In genomic region chr19:52975564-52976185, GRCm38 (mm10) we compare ENCODE assay signal across 8 mouse cellular contexts.
DNase-seq lines count a peak whose midpoint lies in the region; ATAC-seq lines count a peak whose summit lies in the region.

No protein-coding gene starts in this region.

- DNase-seq in heart, adult 18-20 months, result peak; percentile 42 to 87
- DNase-seq in heart, postnatal 25 days (ENCODE audit: low spot score), result no peak
- DNase-seq in gastrocnemius, postnatal 14 days, result peak; percentile 72
- DNase-seq in kidney, adult 8-10 months, result peak; percentile 19 to 70
- DNase-seq in splenic B cell, adult 2 months (ENCODE audit: low read depth, low spot score), result peak; percentile 56

- no peaks in the 10 kb centered on the region for H3K27me3 ChIP-seq in limb, embryonic 12.5 days
- no peaks in the 10 kb centered on the region for H3K27me3 ChIP-seq in midbrain, embryonic 15.5 days (replicated peaks)
- no peaks in the 10 kb centered on the region for H3K27me3 ChIP-seq in splenic B cell, adult 2 months (ENCODE audit: control insufficient read depth, insufficient read depth, low read length, poor library complexity, severe bottlenecking)

- intact Hi-C loops in heart, postnatal 25 days (cut with DNase I), result loop anchor here (10.0 kb wide), 1 partner anchor 351 kb away; no protein-coding TSS in a partner anchor
- intact Hi-C loops in gastrocnemius, postnatal 14 days (cut with DNase I; ENCODE audit: low total_unique reads), result no loop called here

- WGBS in limb, embryonic 12.5 days, result 56% methylated on average over 15 of the region's 15 CpGs
- 49% methylated on average over 15 of the region's 15 CpGs for WGBS in midbrain, embryonic 15.5 days

- no peak overlapping the region for H3K27ac ChIP-seq in limb, embryonic 12.5 days
- H3K27ac ChIP-seq in midbrain, embryonic 15.5 days, result no peak overlapping the region

- no peaks in the 10 kb centered on the region for H3K36me3 ChIP-seq in limb, embryonic 12.5 days
- no peaks in the 10 kb centered on the region for H3K36me3 ChIP-seq in midbrain, embryonic 15.5 days (replicated peaks)
- no peaks in the 10 kb centered on the region for H3K36me3 ChIP-seq in splenic B cell, adult 2 months (ENCODE audit: control insufficient read depth, insufficient read depth, low read length, poor library complexity, severe bottlenecking)

- no peak overlapping the region for H3K4me3 ChIP-seq in limb, embryonic 12.5 days (replicated peaks)
- no peak overlapping the region for H3K4me3 ChIP-seq in midbrain, embryonic 15.5 days

- no peak overlapping the region for H3K9ac ChIP-seq in limb, embryonic 12.5 days (replicated peaks)
- H3K9ac ChIP-seq in midbrain, embryonic 15.5 days, result no peak overlapping the region

- H3K4me1 ChIP-seq in limb, embryonic 12.5 days (replicated peaks), result no peaks in the 10 kb centered on the region
- peaks cover 3% of the 10 kb centered on the region; the same call in 1 of the 2 replicates for H3K4me1 ChIP-seq in midbrain, embryonic 15.5 days

- ATAC-seq in common myeloid progenitor, adult 5-6 weeks (replicated peaks; ENCODE audit: low read depth, poor library complexity, severe bottlenecking), result peak; percentile 88
- ATAC-seq in limb, embryonic 12.5 days (ENCODE audit: insufficient number of reproducible peaks, insufficient read depth, low FRiP score, low TSS enrichment, low read depth), result peak; percentile 54
- ATAC-seq in midbrain, embryonic 15.5 days (replicated peaks), result peak; percentile 63

- peaks cover 8% of the 10 kb centered on the region for H3K9me3 ChIP-seq in limb, embryonic 12.5 days
- no peaks in the 10 kb centered on the region for H3K9me3 ChIP-seq in midbrain, embryonic 15.5 days

- H3K4me2 ChIP-seq in limb, embryonic 12.5 days, result no peak overlapping the region
- no peak overlapping the region for H3K4me2 ChIP-seq in midbrain, embryonic 15.5 days
